Mouse (Mus musculus) intestine, embryonic 16.5 days (tissue): Measurements from ENCODE around the gene Vegfb. TPM values are rescaled to one million over a fixed set of nuclear protein-coding genes. Genes with fewer than 3 reads are reported as not detected.

Experiments used
- ATAC-seq: fragments of 200-750 bp; cut with Nextera tagmentation; 2 replicates; pipeline ENCODE4 v1.8.0; 2017; ENCODE audit warnings: moderate TSS enrichment, moderate library complexity
- H3K27ac ChIP-seq: fragments of 300-500 bp; sonication (generic); 2 replicates; pipeline ENCODE4 v1.5.1; 2014; ENCODE audit warnings: mild to moderate bottlenecking, low read length
- H3K27me3 ChIP-seq: fragments of 300-500 bp; sonication (generic); replicated peaks from 2 replicates; pipeline ENCODE4 v1.6.1; 2014; ENCODE audit warnings: low read length, control low read depth, mixed read lengths; ENCODE audit not compliant: control insufficient read depth, insufficient read depth
- H3K36me3 ChIP-seq: fragments of 300-500 bp; sonication (generic); 2 replicates; pipeline ENCODE4 v1.6.1; 2014; ENCODE audit warnings: low read length, control low read depth; ENCODE audit not compliant: control insufficient read depth, insufficient read depth
- H3K4me1 ChIP-seq: fragments of 300-500 bp; sonication (generic); 2 replicates; pipeline ENCODE4 v1.6.1; 2014; ENCODE audit warnings: low read length, control low read depth, mixed read lengths; ENCODE audit not compliant: control insufficient read depth, insufficient read depth
- H3K4me2 ChIP-seq: fragments of 300-500 bp; sonication (generic); 2 replicates; pipeline ENCODE4 v1.6.1; 2014; ENCODE audit warnings: low read depth, low read length, control low read depth
- H3K4me3 ChIP-seq: fragments of 300-500 bp; sonication (generic); 2 replicates; pipeline ENCODE4 v1.5.1; 2014; ENCODE audit warnings: mild to moderate bottlenecking, low read length
- H3K9ac ChIP-seq: fragments of 300-500 bp; sonication (generic); 2 replicates; pipeline ENCODE4 v1.6.1; 2014; ENCODE audit warnings: low read depth, low read length
- H3K9me3 ChIP-seq: fragments of 300-500 bp; sonication (generic); 2 replicates; pipeline ENCODE4 v1.6.1; 2016; ENCODE audit warnings: low read length, control low read depth; ENCODE audit not compliant: control insufficient read depth
- WGBS: fragments of 180-500 bp; shearing (Covaris S2); extraction: QIAGEN DNeasy Blood & Tissue Kit; methylation state at CpG from one replicate; pipeline ENCODE4 v1.1.7; 2014; 5-methylcytosine and 5-hydroxymethylcytosine counted together
- polyA plus RNA-seq: library from polyadenylated mRNA; unstranded; fragments of >200 nt; fragmentation: Nextera tagmentation; extraction: Ambion mirVana; gene quantifications from 2 replicates; pipeline ENCODE4 v1.2.1, GENCODE M21; 2015

The Vegfb gene
- polyA plus RNA-seq, 1 experiment from 2014 or later: 18.3 TPM

DNA sequence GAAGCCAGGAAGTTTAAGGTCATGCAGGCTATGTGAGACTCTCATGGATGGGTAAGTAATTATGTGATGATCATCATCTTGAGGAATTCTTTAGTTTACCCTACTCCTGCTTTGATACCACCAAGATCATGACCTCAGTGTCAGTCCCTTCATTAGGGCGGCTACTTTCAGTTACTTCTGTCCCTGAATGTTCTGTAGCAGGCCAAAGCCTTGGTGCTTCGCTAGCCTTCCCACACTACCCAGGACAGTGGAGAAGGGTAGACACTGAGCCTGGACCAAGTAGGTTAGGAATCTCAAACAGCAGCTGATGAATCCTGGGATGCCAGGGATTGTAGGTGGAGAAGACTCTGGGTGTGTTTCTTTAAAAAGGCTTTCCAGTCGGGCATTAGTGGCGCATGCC is 6.0 kb downstream of the Vegfb start:
- 87% methylated on average over 4 of the region's 4 CpGs for WGBS
- peak overlapping the region; percentile 70; the same call in 1 of the 2 replicates for H3K4me2 ChIP-seq
- H3K4me1 ChIP-seq: peaks cover 41% of the 10 kb centered on the region
- no peak overlapping the region; the same call in 1 of the 2 replicates for H3K4me3 ChIP-seq
- no peak for ATAC-seq
- H3K9me3 ChIP-seq: no peaks in the 10 kb centered on the region
- peaks cover 7% of the 10 kb centered on the region; the same call in 1 of the 2 replicates for H3K36me3 ChIP-seq
- H3K27me3 ChIP-seq: no peaks in the 10 kb centered on the region
- no peak overlapping the region for H3K27ac ChIP-seq
- peak overlapping the region; percentile 11; the same call in 1 of the 2 replicates for H3K9ac ChIP-seq

- peak within 1 kb of the TSS; percentile 95 for H3K27ac ChIP-seq
- peak; percentile 84 for ATAC-seq
- H3K4me3 ChIP-seq: peak within 1 kb of the TSS; percentile 78
- H3K4me1 ChIP-seq: peaks cover 39% of the 10 kb centered on the region
- WGBS: under 1% methylated on average over 38 of the region's 38 CpGs
- no peaks in the 10 kb centered on the region for H3K27me3 ChIP-seq
- peaks cover 7% of the 10 kb centered on the region; the same call in 1 of the 2 replicates for H3K36me3 ChIP-seq
- no peaks in the 10 kb centered on the region for H3K9me3 ChIP-seq
- peak within 1 kb of the TSS; percentile 83 for H3K4me2 ChIP-seq
- peak within 1 kb of the TSS; percentile 95 for H3K9ac ChIP-seq
Measured at GRCm38 (mm10) chr19:6980381-6981093, 6.9 kb downstream of the Vegfb start, which contains the start of gene Fkbp2. Fkbp2 (minus strand) TSS chr19:6980501.

- H3K4me3 ChIP-seq: peak overlapping the region; percentile 78
- under 1% methylated on average over 59 of the region's 59 CpGs for WGBS
- H3K27ac ChIP-seq: peak overlapping the region; percentile 95
- H3K27me3 ChIP-seq: no peaks in the 10 kb centered on the region
- H3K4me2 ChIP-seq: peak overlapping the region; percentile 83
- H3K9ac ChIP-seq: peak overlapping the region; percentile 95
- peaks cover 7% of the 10 kb centered on the region; the same call in 1 of the 2 replicates for H3K36me3 ChIP-seq
- ATAC-seq: peak; percentile 92
- H3K4me1 ChIP-seq: peaks cover 35% of the 10 kb centered on the region
- H3K9me3 ChIP-seq: no peaks in the 10 kb centered on the region
Measured at GRCm38 (mm10) chr19:6979486-6980380, 7.7 kb downstream of the Vegfb start.

DNA sequence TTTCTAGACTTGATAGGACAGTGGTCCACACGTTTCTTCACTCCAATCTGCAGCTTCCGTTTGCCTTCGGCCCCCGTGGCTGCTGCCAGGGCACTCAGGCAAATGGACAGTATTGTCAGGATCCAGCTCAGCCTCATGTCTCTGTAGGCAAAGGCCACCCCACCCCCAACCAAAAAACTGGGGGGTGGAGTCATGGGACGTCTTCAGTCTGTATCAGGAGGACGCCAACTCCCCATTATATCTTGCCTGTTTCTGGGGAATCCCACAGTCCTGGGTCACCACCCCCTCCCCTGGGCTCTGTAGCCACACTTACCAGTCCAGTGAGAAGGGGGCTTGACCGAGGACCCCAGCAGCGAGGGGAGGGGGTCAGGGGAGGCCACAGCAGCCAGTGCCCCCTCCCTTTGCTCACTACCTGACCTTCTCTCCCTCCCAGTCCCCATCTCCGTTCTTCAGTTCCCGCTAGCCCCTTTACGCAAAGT is 8.4 kb downstream of the Vegfb start:
- Histone ChIP-seq H3K27me3 (no peaks in the 10 kb centered on the region), H3K4me2 (peak overlapping the region; percentile 83), H3K27ac (peak overlapping the region; percentile 83), H3K9me3 (no peaks in the 10 kb centered on the region), H3K4me1 (peaks cover 35% of the 10 kb centered on the region), H3K36me3 (peaks cover 7% of the 10 kb centered on the region; the same call in 1 of the 2 replicates), H3K9ac (peak overlapping the region; percentile 79), H3K4me3 (peak overlapping the region; percentile 78)
- no peak for ATAC-seq
- WGBS: 7% methylated on average over 11 of the region's 11 CpGs

- peak overlapping the region; percentile 79 for H3K9ac ChIP-seq
- peak overlapping the region; percentile 83 for H3K4me2 ChIP-seq
- H3K9me3 ChIP-seq: no peaks in the 10 kb centered on the region
- 33% methylated on average over 3 of the region's 3 CpGs for WGBS
- peak overlapping the region; percentile 83 for H3K27ac ChIP-seq
- H3K36me3 ChIP-seq: peaks cover 7% of the 10 kb centered on the region; the same call in 1 of the 2 replicates
- H3K27me3 ChIP-seq: no peaks in the 10 kb centered on the region
- H3K4me3 ChIP-seq: peak overlapping the region; percentile 78
- peaks cover 35% of the 10 kb centered on the region for H3K4me1 ChIP-seq
- ATAC-seq: no peak
Measured at GRCm38 (mm10) chr19:6978639-6978974, 8.8 kb downstream of the Vegfb start.

- Histone ChIP-seq H3K36me3 (peaks cover 7% of the 10 kb centered on the region; the same call in 1 of the 2 replicates), H3K9ac (peak overlapping the region; percentile 79), H3K4me3 (peak overlapping the region; percentile 78), H3K27me3 (no peaks in the 10 kb centered on the region), H3K4me2 (peak overlapping the region; percentile 83), H3K9me3 (no peaks in the 10 kb centered on the region), H3K4me1 (peaks cover 35% of the 10 kb centered on the region), H3K27ac (peak overlapping the region; percentile 83)
- WGBS: 78% methylated on average over 13 of the region's 13 CpGs
- no peak for ATAC-seq
Measured at GRCm38 (mm10) chr19:6977759-6978638, 9.5 kb downstream of the Vegfb start.

GRCm38 (mm10) chr19:6975537-6976521 is 11.6 kb downstream of the Vegfb start, which contains the start of gene Plcb3:
Plcb3 (minus strand) TSS chr19:6976470.
- no peak for ATAC-seq
- H3K4me3 ChIP-seq: peak within 1 kb of the TSS; percentile 69
- H3K4me1 ChIP-seq: peaks cover 44% of the 10 kb centered on the region
- H3K27me3 ChIP-seq: no peaks in the 10 kb centered on the region
- H3K9ac ChIP-seq: peak within 1 kb of the TSS; percentile 78
- peak within 1 kb of the TSS; percentile 77 for H3K27ac ChIP-seq
- WGBS: under 1% methylated on average over 16 of the region's 16 CpGs
- H3K4me2 ChIP-seq: peak within 1 kb of the TSS; percentile 59
- no peaks in the 10 kb centered on the region for H3K9me3 ChIP-seq
- peaks cover 5% of the 10 kb centered on the region; the same call in 1 of the 2 replicates for H3K36me3 ChIP-seq
